Mouse (Mus musculus) spleen, adult 2 months (tissue): ENCODE measurements around the gene Ahcyl2.

Experiments used
- CTCF ChIP-seq: fragments of 200-500 bp; IDR thresholded peaks from 2 replicates; pipeline ENCODE4 v1.5.1; 2011; ENCODE audit warnings: mild to moderate bottlenecking, inconsistent platforms; ENCODE audit not compliant: insufficient read depth, insufficient read length, insufficient replicate concordance; ENCODE audit errors: extremely low read depth
- POLR2A ChIP-seq: fragments of 200-500 bp; IDR thresholded peaks from 2 replicates; pipeline ENCODE4 v1.6.1; 2011; ENCODE audit warnings: low read depth, low read length, inconsistent platforms

- no peak for TF ChIP-seq CTCF
- TF ChIP-seq POLR2A = no peak
Measured at GRCm38 (mm10) chr6:29784413-29785021, 16.7 kb downstream of the Ahcyl2 start.
